Mouse (Mus musculus) v-Abl transformed pro-B cells (cell line): ENCODE data around the gene Agxt.

Source experiments
- in situ Hi-C, 2 experiments: fragments of 400-800 bp; cut with MboI; formaldehyde crosslinking; loops; one replicate each; pipeline ENCODE4 v1.15.1; 2025; ENCODE audit not compliant: unreplicated experiment in 2 of 2

The Agxt gene

DNA sequence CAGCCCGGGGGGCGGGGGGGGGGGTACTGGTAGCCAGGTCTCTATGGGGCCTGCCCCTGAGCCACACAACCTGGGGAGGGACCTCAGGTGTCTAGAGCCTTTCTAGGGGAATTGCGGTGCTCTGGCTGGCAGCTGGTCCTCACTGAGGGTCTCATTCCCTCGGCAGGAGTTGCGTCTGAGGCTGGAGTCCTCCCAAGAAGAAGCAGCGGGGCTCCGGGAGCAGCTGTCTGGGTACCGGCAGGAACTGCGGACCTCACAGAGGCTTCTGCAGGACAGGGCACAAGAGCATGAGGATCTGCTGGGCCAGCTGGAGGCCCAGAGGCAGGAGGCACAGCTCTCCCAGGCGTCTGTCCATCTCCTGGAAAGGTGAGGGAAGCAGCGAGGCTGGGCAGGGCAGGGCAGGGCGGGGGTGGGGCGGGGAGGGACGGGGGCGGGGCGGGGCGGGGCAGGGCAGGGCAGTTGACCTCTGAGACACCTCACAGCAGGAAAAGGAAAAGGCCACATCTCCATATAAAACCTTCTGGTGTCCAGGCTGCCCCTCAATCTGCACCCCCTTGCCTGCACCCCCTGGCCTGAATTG lies 55.8 kb downstream of the Agxt start:
- in situ Hi-C loops = no loop called here

- in situ Hi-C loops = no loop called here
Measured at GRCm38 (mm10) chr1:93194961-93195360, 59.9 kb downstream of the Agxt start.
